Mouse (Mus musculus) cerebellum, postnatal 10 days (tissue): ENCODE measurements around the gene Lnx1.
A peak's percentile ranks its signal among the peaks of the same experiment; 100 is the strongest.

Source experiments
- DNase-seq, 2 experiments: peaks; one replicate each; pipeline ENCODE4 v3.0.0; 2021; ENCODE audit warnings: mixed read lengths in 2 of 2

Gene Lnx1

DNA sequence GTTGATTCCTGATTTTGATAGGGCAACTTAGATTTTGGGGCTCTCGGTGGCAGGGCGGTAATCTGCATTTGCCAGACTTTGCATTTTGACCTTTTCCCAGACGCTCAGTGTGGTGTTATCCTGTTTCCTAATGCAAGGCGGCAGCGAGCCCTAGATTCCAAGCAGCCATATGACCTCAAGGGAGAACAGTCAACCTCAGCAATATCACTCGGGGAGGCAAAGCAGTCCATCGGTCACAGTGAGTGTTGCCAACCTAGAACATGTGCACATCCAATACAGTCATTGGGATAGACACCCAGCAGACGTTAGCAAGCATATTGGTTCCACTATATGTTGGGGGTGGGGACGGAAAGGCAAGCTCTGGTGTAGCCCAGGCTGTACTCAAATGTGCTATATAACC lies 54.5 kb downstream of the Lnx1 start:
- DNase-seq, result no peak

DNA sequence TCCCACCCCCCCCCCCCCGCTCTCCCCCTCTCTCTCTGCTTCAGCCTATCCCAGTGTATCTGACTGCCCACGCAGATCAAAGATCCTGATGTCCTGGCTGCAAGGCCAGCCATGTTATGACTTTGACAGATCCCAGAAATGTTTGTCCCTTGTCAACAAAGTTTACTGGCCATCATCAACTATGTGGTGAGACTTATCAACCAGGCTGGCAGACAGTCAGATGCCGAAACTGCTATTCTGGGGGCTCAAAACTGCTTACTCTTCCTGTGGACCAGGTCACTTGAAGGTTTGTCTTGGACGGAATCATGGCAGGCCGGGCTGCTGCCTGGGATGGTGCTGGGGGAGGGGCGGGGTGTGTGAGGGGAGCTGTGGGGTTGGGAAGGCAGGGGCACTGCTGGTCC lies 55.1 kb downstream of the Lnx1 start:
- DNase-seq, result no peak

DNA sequence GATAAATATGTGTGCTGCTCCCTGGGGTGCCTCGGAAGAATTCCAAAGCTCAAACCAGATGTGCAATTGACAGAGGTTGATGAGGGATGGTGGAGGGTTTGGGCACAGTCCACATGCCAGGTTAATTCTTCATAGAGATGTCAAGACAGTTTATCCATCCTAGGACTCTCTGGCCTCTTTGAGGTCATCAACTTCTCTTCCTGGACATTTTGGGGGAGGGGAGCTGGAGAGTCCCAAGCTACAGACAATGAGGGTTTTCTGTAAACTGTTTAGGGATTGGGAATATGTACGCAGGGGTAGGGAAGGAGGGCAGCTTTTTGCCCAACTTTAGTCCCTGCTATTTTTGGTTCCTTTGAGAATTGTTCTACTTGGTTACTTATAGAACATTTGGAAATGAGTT lies 60.4 kb downstream of the Lnx1 start:
- DNase-seq, result no peak

DNA sequence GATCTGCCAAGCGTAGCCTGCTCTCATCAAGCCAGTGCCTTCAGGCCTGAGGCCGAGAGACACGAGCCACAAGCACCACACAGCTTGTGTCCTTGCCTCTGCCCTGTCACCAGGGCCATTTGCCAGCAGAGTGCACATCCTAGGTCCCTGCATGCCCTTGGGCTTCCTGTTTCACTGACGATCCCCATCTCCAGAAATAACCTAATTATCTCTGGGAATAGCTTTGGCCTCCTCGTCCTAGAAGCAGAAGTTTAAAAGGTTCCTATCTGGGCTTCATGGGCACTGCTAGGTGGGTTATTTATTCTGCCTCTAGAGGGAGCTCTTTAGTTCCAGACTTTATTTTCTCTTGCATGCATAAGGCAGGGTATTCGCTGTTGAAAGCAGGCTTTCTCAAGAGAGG lies 61.7 kb downstream of the Lnx1 start:
- DNase-seq, result peak; percentile 36 to 51

DNA sequence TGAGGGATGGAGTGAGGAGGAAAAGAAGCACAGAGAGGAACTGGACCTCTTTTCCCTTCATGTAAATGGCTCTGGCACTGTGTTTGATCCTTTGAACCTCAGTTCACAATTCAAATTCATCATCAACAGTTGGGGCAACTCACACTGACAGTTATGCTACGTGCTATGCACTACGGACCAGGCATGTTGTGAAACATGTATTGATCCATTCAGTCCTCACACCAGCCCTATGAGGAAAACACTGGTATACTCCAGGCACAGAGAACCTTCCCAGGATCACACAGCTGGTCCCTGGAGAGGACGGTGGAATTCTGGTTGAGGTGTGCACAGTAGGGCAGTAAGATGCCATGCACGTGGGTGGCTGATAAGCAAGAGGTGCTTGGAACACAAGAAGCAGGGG lies 62.2 kb downstream of the Lnx1 start:
- DNase-seq, result no peak

DNA sequence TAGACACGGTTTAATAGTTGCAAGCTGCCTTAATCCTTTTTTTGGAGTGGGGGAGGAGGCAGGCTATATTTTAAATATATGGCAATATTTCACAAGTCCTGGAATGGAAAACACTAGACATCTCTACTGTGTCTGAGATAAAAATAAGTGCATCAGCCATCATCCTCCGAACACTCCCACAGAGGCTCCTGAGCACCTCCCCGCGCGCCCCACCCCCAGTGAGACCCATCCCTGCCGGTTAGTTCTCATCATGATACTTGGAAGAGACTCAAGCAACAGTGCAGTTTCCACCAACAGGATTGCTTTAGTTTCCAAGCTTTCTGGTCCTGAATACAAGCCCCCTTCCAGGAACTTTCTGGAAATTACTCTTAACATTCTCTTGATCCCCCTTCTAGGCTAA lies 63.2 kb downstream of the Lnx1 start:
- no peak for DNase-seq

DNA sequence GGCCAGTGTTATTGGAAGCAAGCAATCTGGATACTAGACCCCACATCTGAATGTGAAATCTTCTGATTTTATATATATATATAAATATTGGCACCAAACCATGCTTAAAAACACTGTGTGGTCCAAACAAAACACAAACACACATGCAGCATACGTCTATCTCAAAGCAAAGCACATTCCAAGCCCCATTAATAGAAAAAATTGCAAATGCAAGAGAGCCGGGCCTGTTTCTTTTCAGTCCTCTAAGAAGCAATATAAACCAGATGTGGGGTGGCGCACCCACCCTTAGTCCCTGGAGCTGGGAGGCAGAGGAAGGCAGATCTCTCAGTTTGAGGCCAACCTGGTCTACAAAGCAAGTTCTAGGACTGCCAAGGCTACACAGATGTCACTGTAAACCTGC lies 68.3 kb downstream of the Lnx1 start:
- no peak for DNase-seq

DNA sequence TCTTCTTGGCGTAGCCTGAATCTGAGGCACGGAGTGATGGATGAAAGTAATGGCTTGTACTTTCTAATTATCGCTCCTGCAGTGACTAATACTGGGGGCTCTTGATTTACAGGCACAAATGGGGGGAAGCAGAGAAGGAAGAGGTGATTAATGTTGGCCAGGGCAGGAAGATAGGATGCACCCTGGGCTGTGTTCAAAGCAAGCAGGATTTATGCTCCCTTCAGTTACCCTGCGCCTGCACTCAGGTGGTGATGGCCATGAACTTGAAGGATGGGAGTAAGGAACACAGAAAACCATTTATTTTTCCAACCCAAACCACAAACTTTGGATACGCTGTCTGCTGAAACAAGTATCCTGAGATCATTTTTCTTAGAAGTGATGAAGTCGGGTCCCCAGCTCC lies 69.3 kb downstream of the Lnx1 start:
- DNase-seq, result no peak

DNA sequence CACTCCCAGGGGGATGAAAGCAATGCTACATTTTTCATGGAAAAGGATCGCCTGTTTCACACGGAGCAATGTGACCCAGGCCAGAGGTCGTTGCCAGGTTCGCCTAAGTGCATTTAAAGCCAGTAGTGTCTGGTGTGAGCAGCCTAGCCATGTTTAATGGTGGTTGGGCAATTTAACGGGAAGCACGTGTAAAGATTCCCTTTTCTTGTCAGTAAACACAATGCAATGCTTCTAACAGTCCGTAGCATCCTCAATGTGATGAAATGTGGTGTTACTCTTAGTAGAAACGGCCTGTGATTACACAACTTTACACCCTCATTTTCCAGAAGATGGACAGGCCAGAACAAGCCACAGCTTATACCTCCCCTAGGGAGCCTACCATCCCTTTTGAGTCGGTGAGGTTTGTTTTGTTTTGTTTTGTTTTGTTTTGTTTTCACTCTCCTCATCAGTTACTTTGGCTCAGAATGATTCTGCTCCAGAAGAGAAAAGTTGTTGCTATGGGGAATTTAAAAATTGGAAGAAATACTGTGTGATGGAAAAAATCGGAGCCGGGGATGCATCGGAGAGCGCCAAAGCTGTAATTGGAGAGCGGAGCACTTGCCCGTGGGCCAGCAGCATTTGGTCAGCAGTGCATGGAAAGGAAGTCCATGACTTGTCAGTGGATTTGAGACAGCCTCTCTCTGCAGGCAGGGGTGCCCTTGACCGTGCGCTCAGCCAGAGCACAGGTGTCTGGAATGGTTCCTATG lies 70.2 kb downstream of the Lnx1 start:
- peak; percentile 29 to 39 for DNase-seq

DNA sequence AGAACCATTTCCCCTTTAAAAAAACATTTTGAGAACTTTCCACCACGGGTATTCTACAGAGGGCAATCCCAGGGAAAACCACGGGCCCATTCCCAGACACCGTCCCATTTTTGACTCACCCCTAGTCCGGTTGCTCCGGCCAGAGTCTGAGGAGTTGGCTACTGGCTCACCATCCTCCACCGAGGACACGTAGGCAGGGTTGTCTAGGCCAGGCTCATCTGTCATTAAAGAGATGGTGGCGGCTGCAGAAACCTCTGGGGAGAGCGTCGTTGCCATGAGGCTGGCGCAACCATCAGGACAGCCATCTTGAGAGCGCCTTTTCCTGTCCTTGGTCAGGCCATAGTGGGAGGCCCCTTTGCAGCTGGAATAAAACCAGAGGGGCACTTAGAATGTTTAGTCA lies 74.7 kb downstream of the Lnx1 start:
- DNase-seq, result no peak

DNA sequence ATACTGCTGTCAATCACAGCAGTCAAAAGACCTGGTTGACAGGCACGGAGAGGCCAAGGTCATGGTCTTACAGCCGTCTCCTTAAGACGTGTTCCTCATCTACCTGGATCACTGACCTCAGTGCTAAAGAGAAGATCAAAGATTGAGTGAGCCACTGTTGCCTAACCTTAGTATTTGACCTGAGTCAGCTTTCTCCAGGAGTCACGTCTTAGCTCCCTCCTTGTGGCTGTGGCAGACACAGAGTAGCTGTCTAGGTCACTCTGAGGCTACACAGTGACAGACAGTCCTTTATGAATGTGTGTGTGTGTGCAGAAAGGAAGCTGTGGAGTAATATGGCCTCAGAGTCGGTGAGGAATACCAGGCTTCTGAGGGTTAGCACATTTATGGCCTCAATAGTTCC lies 78.3 kb downstream of the Lnx1 start:
- no peak for DNase-seq

DNA sequence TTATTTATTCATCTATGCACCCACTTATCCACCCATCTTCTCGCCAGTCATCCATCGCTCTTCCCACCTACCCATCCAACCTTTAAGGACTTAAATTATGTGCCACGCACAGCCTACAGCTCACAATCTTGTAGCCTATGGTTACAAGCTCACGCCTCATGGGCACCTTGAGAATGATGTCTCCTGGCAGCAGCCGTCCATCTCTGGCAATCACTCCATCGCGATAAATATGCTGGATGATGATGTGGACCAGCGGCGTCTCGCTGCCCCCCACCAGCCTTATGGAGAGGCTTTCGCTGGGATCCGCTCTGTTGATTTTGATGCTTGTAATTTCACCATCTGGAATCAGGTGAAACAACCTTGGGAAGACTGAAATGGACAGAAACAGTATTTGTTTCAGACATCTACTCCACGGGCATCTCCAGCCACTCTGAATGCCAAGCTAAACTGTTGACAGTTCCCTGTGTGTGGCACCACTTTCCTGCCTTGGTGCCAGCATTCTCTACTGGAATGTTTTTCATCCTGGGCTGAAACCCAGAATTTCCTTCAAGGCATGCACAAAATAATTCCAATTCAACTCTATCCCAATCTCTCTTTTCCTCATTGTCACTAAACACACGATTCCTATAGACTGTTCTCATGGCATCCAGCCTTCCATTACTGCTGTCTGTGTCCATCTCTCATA lies 79.3 kb downstream of the Lnx1 start:
- DNase-seq, result peak; percentile 57 to 64

DNA sequence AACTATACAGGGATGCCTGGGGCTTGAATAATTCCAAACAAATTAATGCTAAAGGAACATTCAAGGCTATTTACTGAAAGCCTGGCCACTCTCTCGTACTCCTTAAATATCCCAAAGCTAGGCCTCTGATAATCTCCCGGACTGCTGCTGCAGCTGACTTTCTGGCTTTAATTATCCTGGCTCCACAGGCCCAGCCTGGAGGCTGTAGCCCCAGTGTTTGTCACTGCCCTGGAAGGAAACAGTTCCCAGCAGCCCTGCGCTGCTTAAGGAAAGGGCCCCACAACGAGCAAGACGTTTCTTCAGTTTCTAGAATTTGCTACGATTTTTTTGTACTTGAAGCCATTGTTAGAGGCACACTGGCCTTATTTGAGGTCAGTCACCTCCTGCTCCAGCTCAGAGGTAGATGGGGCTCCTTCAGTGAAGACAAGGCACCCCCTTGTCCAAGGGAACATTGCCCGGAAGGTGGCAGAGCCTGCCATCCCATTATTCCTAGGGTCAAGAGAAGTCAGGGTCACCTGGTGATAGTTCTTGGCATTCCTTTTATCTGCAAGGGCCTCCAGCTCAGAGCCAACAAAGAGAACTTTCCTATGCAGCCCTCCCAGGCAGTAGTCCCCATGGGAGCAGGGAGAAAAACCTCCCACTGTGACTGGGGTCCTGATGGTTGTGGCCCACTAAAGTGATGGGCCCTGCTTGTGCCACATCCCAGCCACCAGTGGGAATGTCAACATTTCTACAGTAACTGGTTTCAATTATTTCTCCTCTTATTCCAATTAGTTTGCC lies 80.8 kb downstream of the Lnx1 start:
- no peak for DNase-seq

DNA sequence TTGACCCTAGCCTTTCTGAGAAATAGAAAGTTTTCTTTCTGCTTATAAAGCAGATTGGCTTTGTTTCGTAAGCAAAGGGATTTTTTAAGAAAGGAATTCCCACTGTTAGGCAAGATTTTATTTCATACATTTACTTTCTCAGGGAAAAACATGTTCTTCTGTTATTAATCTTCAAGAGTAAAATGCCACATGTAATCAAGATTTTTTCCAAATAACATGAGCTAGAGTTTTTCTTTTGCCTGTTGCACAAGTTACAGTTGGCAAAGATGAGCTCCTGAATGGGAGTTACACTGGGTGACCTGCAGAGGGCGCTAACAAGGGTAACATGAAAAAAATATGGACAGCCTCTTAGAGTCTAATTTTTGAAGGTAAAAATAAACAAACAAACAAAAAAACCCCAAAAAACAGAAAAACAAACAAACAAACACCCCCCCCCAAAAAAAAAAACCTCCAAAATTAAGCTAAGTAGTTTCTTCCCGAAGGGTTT lies 84.1 kb downstream of the Lnx1 start:
- DNase-seq, result peak; percentile 59 to 70

DNA sequence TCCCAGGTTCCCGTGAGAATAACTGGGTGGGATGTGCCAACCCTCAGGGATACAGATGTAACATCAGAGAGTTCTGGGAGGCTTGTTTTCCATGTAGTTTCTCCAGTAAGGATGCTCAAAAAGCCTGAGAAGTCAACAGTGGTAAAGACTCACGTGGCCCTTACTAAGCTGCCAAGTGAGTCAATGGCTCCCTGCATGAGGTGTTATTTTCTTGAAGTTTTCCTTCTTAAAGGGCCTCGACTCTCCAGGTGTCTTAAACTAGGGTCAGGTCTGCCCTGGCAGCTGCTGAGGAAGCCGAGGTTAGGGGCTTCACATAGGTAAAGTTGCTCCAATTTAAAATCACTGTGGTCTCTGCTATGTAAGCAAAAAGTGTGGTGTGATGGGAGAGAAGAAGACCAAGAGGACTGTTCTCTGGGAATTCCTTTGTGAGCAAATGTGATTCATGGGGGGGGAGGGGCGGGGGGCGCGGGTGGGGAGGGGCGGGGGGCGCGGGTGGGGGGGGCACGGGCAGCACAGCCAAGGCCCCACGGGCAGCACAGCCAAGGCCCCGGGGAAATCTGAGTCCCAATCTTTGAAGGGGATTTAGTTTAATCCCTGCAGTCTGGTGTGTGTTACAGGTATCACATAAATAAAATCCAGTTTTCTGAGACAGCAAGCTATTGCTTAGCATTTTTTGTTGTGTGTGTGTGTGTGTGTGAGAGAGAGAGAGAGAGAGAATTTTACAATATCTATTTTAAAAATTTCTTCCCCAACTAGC lies 84.7 kb downstream of the Lnx1 start:
- no peak for DNase-seq

DNA sequence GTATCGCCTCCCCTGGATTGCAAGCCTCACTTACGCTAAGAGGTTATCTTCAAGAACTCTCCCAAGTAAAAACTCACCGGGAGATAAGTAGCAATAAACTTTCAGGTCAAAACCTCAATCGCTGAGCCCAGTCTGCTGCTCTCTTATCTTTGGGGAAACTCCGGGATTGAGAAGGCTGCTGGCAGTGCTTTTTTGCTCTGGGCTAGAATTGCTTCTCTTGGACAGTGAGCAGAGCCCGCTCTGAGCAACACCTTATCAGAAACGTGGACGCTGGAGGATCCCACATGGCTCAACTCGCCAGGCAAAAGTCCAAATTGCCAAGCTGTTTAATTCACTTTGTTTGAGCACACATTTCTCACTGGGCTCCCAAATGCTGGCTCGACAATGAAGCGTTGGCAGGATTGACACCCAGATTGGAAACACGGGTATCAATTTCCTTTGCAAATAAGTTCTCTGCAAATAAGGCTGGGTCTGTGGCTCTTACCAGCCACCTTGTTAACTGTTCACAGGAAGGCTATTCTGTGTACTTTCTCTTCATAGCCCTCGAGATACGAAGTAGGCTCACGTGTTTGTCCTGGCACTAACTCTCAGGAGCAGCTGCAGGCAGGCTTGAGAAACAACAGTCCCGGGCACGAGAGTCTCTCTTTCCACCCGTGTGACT lies 89.1 kb downstream of the Lnx1 start:
- peak; percentile 61 to 64 for DNase-seq

DNA sequence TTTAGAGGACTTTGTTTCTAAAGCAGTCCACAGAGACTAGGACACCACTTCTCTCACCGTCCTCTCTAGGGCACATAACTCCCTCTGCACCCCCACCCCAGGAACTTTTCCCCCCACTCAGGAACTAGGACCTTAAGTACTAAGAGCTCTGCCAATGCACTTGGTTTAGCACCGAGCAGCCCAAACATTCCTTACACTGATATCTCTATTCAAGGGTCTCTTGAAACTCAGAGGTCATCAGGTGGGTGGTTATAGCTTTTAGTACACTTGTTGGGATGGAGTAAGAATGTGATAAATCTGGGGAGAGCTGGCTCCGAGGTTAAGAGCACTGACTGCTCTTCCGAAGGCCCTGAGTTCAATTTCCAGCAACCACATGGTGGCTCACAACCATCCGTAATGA lies 90.0 kb downstream of the Lnx1 start:
- no peak for DNase-seq

DNA sequence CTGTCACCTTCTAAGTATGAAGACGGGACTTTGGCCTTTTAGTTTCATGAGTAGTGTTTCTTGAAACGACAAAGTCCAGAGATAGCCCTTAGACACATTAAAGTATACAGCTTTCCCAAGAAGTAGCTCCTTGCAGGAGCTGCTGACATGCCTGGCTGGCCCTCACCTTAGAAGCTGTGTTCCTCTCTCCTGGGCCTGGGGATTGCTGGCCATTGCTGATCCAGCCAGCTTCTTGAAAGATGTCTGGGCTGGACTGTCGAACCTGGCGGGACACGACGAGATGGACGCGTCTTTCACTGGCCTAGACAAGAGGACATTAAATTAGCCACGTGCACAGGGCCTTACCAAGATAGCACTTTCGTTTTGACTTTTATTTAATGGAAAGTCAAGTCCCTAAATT lies 92.2 kb downstream of the Lnx1 start:
- no peak for DNase-seq

DNA sequence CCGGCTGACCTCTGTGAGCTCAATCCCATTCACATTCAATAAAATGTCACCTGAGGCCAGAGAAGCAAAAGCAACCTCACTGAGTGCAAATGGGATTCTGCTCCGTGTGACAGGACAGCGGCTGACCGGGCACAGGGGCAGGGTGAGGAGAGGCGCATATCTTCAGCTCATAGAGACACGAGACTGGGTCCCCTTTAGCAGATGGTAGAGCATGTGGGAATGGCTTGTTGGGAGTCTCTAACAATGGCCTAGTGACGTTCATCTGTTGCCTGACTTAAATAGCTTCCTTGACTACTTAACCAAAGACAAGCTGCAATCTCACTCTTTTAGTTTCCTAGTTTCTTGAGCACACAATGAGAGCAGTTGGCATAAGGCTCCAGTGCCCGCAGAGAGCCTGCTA lies 96.5 kb downstream of the Lnx1 start:
- DNase-seq, result no peak

DNA sequence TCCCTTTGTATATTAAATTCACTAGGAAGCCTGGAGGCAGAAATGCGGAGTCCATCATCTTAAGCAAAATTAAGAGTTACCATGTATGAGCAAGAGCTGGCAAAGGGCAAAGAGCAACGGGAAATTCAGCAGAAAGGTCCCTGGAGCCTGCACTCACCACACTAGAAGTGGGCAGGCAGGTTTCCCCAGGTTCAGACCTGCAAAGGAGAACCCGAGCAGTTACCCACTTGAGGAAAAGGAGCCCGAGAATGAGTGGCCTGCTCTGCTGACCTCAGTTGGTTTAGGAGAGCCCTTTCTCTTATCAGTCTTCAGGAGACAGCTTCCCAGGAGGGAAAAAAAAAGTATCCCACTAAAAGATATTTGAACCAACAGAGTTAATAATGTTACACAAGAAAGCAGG lies 99.4 kb downstream of the Lnx1 start:
- no peak for DNase-seq

DNA sequence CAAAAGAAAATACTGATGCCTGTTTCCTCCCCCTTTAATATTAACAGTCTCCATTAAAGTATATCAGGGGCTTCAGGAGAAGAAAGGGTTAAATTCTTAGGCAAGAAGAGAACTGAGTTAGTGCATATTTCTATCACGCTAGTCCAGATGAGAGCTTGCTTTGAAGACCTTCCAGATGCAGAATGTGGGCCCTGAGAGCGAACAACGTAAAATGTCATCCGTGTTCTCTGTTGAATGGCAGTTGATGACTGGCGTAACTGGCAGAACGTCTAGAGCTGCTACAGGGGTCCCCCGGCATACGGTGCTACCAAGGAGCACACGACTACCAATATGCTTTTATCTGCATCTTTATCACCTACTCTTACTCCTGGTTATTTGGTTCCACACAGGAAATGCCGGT lies 100.3 kb downstream of the Lnx1 start:
- DNase-seq, result no peak

DNA sequence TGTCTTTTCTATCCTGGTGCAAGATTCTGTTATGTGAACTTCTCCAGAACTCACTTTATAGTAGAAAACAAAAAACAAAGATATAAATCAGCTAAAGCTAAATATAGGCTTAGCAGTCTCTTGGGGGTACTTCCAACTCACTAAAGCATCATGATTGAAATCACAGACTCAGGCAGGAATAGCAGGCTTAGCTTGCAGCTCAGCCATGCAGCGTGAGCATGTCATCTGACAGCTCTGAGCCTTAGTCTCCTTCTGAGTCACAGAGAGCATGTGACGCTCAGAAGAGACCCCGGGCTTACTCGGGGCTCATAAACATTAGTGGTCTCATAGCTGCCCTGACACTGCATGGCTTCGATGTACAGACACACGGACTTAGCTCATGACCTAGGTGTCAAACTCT lies 100.7 kb downstream of the Lnx1 start:
- DNase-seq, result no peak

DNA sequence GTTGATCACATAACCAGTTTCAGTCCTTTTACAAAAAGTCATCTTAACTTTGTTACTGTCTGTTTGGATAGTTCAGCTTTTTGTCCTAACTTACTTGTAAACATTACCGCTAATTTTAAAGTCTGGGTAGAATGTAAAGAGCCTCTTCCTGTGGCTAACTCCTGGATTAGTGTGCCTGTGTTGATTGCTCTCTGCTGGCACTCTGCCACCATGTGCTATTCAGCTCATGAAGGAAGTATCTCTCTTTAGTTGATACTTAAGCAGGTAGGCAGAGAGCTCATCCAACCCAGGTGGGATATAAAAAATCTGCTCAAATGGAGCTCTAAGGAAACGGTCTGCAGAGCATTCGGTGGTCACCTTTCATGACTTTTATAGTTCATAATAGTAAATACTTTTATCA lies 101.5 kb downstream of the Lnx1 start:
- DNase-seq, result peak; percentile 16 to 23
